Mouse (Mus musculus): ENCODE data around the gene Rap1gds1.

Rap1gds1 gene

DNA sequence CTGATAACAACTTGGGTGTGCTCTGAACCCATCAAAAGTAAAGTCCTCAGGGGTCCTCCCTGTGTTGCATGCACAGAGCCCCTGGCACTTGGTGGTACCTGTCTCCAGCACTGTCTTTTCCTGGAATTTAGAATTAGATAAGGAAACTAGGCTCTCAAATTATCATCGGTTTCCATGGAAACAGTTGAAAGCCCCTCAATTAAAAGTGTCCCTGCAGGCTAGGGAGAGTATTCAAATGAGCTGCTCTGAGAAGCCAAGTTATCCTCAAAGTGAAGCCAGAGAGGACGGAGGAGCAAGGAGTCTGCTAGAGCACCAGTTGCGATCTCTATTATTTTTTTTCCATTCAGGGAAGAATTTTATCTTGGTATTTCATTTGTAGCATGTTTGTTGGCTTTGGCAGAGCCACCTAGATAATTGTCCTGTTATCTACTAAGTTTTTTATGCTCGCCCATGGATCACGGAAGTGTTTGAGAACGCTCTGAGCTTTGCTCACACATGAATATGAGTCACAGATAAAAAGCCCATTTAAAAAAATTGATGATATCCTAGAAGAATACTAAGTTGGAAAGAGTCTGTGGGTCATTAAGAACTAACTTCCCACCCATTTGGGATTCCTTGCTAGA, 193.2 kb downstream of the Rap1gds1 start:
- DNase-seq (ENCODE audit: inconsistent age in 2 of 2, low spot score in 1 of 2) = no peak

DNA sequence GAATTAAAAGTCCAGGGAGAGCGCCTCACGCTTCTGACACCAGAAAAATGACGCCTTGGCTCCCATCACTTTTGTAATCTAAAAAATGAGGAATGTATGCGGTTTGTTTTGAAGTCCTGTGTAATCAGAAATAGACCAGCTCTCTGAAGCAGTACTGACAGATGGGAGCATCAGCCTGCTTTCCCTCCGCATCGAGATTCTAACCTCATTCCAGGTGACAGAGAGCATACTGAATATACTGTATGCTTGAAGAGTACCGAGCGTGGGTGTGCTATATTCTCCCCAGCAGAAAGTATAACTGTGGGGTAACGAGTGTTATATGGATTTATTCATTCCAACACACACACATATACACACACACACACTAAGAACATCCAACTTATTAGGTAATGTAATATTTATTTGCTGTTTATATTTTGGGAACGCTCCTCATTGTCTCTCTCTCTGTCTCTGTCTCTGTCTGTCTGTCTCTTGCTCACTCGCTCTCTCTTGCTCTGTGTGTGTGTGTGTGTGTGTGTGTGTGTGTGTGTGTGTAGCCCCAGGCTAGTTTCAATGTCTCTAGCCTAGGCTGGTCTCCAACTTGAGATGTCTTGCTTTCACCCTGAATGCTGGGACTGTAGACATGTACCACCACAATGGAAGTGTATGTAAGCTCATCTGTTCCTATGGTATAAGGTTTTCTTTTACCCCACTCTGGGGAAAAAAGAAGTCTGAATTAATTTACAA, 193.8 kb downstream of the Rap1gds1 start:
- no peak for DNase-seq (ENCODE audit: inconsistent age in 2 of 2, low spot score in 1 of 2)

- no peak for DNase-seq (ENCODE audit: inconsistent age in 2 of 2, low spot score in 1 of 2)
Measured at GRCm38 (mm10) chr3:138877741-138878140, 197.3 kb downstream of the Rap1gds1 start.

DNA sequence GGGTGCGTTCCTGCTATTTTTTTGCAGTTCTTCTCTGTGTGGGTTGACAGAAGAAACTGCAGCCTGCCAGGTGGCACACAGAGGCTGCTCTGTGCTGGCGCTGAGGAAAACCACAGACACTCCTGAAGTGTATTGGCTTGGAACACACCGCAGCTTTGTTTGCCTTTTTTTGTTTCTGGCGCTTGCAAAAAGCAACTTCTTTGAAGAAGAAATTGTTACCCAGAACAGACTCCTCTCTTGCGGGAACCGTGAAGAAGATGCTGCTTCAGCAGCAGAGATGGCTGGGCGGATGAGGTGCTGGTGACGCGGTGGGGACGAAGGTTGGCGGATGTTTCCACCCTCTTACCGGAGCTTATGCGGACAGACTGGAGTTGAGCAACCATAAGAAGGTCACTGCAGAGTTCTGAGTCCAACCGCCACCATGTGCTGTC, 198.1 kb downstream of the Rap1gds1 start:
- DNase-seq (ENCODE audit: inconsistent age in 2 of 2, low spot score in 1 of 2) = no peak

- DNase-seq (ENCODE audit: inconsistent age in 2 of 2, low spot score in 1 of 2) = no peak
Measured at GRCm38 (mm10) chr3:138876418-138876817, 198.6 kb downstream of the Rap1gds1 start.

DNA sequence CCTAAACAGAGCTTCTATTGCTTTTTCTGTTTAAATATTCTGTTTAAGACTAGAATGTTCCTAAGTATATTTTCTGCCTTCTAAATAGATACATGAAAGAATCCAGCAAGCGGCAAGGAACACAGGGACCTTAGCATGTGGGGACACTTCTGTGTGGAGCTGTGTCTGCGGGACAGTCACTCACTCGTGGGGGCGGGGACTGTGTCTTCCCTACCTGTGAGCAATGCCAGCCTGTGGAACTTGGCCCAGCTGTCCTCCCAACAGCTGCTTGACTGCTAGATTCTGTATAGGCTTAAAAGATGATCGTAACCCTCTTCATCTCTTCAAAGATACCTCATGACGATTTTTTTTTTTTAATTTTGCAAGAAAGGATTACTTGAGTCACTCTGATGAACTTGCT, 199.1 kb downstream of the Rap1gds1 start:
- no peak for DNase-seq (ENCODE audit: inconsistent age in 2 of 2, low spot score in 1 of 2)

Measured in adrenal gland, adult (tissue).